Mouse (Mus musculus) lung, postnatal 0 days (tissue): ENCODE measurements around the gene Ssh1.

Source experiments
- CTCF ChIP-seq: IDR thresholded peaks from 2 replicates; pipeline ENCODE4 v1.5.1; 2016; ENCODE audit warnings: antibody characterized with exemption, mild to moderate bottlenecking
- EP300 ChIP-seq: IDR thresholded peaks from 2 replicates; pipeline ENCODE4 v1.6.1; 2016; ENCODE audit warnings: antibody characterized with exemption, mild to moderate bottlenecking, control low read depth

DNA sequence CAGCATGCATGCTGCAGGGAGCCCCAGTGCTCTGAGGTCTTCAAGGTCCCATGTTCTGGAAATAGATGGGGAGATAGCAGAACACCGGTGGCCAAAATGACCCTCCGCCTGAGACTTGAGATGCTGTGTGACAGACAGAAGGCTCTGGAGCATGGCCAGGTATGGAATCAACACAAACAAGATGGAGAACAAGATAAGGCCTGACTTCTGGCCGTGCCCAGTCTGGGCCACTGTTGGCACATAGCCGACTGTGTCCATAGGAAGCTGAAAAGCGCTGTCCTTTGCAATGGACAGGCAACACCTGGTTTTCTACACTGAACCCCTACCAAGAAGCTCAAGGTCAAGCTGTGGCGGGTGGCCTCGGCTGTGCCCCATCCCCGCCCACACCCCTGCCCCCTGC, 19.9 kb downstream of the Ssh1 start:
- TF ChIP-seq CTCF = no peak
- no peak for TF ChIP-seq EP300
